7 mouse cellular contexts compared by ENCODE assay signal in genomic region chr19:46349550-46349949, GRCm38 (mm10). TPM values are rescaled to one million over a fixed set of nuclear protein-coding genes. Genes with fewer than 3 reads are reported as not detected.
DNase-seq lines count a peak whose midpoint lies in the region; ATAC-seq and TF ChIP-seq lines count a peak whose summit lies in the region.

No protein-coding gene starts in this region.

- no peaks in the 10 kb centered on the region for H3K36me3 ChIP-seq in lung, embryonic 14.5 days (ENCODE audit: insufficient read depth)
- no peaks in the 10 kb centered on the region for H3K36me3 ChIP-seq in forebrain, embryonic 11.5 days (ENCODE audit: control insufficient read depth, insufficient read depth, low read length)
- H3K36me3 ChIP-seq in limb, embryonic 12.5 days: no peaks in the 10 kb centered on the region
- no peaks in the 10 kb centered on the region for H3K36me3 ChIP-seq in small intestine, adult 2 months (ENCODE audit: control insufficient read depth, insufficient read depth, low read length)

- no peak for TF ChIP-seq CTCF in lung, embryonic 14.5 days (IDR thresholded peaks at IDR 0.05; ENCODE audit: low read depth)
- no peak for TF ChIP-seq CTCF in small intestine, adult 2 months (IDR thresholded peaks at IDR 0.05; ENCODE audit: extremely low read depth, insufficient read length, insufficient replicate concordance, low read depth, low read length)

- H3K4me2 ChIP-seq in lung, embryonic 14.5 days: peak overlapping the region; percentile 94
- peak overlapping the region; percentile 93 for H3K4me2 ChIP-seq in forebrain, embryonic 11.5 days (ENCODE audit: low read depth, low read length, severe bottlenecking)
- peak overlapping the region; percentile 85 for H3K4me2 ChIP-seq in limb, embryonic 12.5 days

- peak overlapping the region; percentile 74 for H3K9ac ChIP-seq in lung, embryonic 14.5 days
- peak overlapping the region; percentile 81 for H3K9ac ChIP-seq in forebrain, embryonic 11.5 days (ENCODE audit: low read length)
- peak overlapping the region; percentile 85 for H3K9ac ChIP-seq in limb, embryonic 12.5 days (replicated peaks)

- TF ChIP-seq POLR2A in small intestine, adult 2 months (IDR thresholded peaks at IDR 0.05; ENCODE audit: low read depth, low read length): no peak

- no peaks in the 10 kb centered on the region for H3K9me3 ChIP-seq in lung, embryonic 14.5 days (ENCODE audit: low read depth, low read length)
- H3K9me3 ChIP-seq in forebrain, embryonic 11.5 days (ENCODE audit: control insufficient read depth, low read length): no peaks in the 10 kb centered on the region
- no peaks in the 10 kb centered on the region for H3K9me3 ChIP-seq in limb, embryonic 12.5 days

- WGBS in lung, embryonic 14.5 days: 27% methylated on average over 6 of the region's 6 CpGs
- 35% methylated on average over 6 of the region's 6 CpGs for WGBS in forebrain, embryonic 11.5 days
- 27% methylated on average over 6 of the region's 6 CpGs for WGBS in limb, embryonic 12.5 days
- 19% methylated on average over 6 of the region's 6 CpGs for WGBS in small intestine, adult 2 months

- peak; percentile 57 for ATAC-seq in lung, embryonic 14.5 days (ENCODE audit: insufficient read depth)
- no peak; the same call in 1 of the 2 replicates for ATAC-seq in forebrain, embryonic 11.5 days (replicated peaks; ENCODE audit: low FRiP score)
- ATAC-seq in limb, embryonic 12.5 days (ENCODE audit: insufficient number of reproducible peaks, insufficient read depth, low FRiP score, low TSS enrichment, low read depth): 0 out of 2 replicates have a peak, but pooled peaks have one; percentile 40

- DNase-seq in lung, embryonic 14.5 days: peak; percentile 21
- no peak for DNase-seq in lung, postnatal 25 days (ENCODE audit: low spot score)
- no peak for DNase-seq in forebrain, embryonic 11.5 days (ENCODE audit: low spot score)
- DNase-seq in natural killer cell, adult 2 months (ENCODE audit: low spot score in 2 of 2): no peak
- DNase-seq in right cerebral cortex, adult 18-20 months: no peak

- 0 out of 2 replicates have a peak, but pooled peaks cover 4% of the 10 kb centered on the region for H3K4me1 ChIP-seq in lung, embryonic 14.5 days (ENCODE audit: insufficient read depth)
- H3K4me1 ChIP-seq in forebrain, embryonic 11.5 days (replicated peaks; ENCODE audit: control insufficient read depth, insufficient read depth, low read length): peaks cover 4% of the 10 kb centered on the region; the same call in 1 of the 2 replicates
- peaks cover 15% of the 10 kb centered on the region for H3K4me1 ChIP-seq in limb, embryonic 12.5 days (replicated peaks)
- H3K4me1 ChIP-seq in small intestine, adult 2 months (ENCODE audit: control insufficient read depth, insufficient read depth, insufficient read length, low read length): peaks cover 15% of the 10 kb centered on the region; the same call in 1 of the 2 replicates

- H3K4me3 ChIP-seq in lung, embryonic 14.5 days (ENCODE audit: low read depth, low read length): peak overlapping the region; percentile 65
- peak overlapping the region; percentile 58 for H3K4me3 ChIP-seq in forebrain, embryonic 11.5 days (ENCODE audit: low read depth, low read length)
- H3K4me3 ChIP-seq in limb, embryonic 12.5 days (replicated peaks): peak overlapping the region; percentile 66
- peak overlapping the region; percentile 74 for H3K4me3 ChIP-seq in small intestine, adult 2 months (ENCODE audit: low read depth, low read length)

- peak overlapping the region; percentile 77; the same call in 1 of the 2 replicates for H3K27ac ChIP-seq in lung, embryonic 14.5 days (ENCODE audit: low read depth)
- no peak overlapping the region for H3K27ac ChIP-seq in forebrain, embryonic 11.5 days (ENCODE audit: low read depth, low read length)
- H3K27ac ChIP-seq in limb, embryonic 12.5 days: peak overlapping the region; percentile 85; the same call in 1 of the 2 replicates
- H3K27ac ChIP-seq in small intestine, adult 2 months (ENCODE audit: insufficient read depth, low read depth, low read length): peak overlapping the region; percentile 65; the same call in 1 of the 2 replicates

- H3K27me3 ChIP-seq in lung, embryonic 14.5 days (ENCODE audit: insufficient read depth, low read length): no peaks in the 10 kb centered on the region
- peaks cover 13% of the 10 kb centered on the region for H3K27me3 ChIP-seq in forebrain, embryonic 11.5 days (ENCODE audit: control insufficient read depth, insufficient read depth, low read length)
- peaks cover 29% of the 10 kb centered on the region for H3K27me3 ChIP-seq in limb, embryonic 12.5 days
- no peaks in the 10 kb centered on the region for H3K27me3 ChIP-seq in small intestine, adult 2 months (ENCODE audit: control insufficient read depth, insufficient read depth, low read length)

RNA-seq across cellular contexts. Expression of gene 2310034G01Rik, which starts 0.6 kb away (rescaled TPM):
- 1.1 and 1.3 TPM in 2 replicates for polyA plus RNA-seq in lung, embryonic 14.5 days (2014; fragmentation: Nextera tagmentation; extraction: Ambion mirVana)
- polyA plus RNA-seq in forebrain, embryonic 11.5 days (2014; fragmentation: Nextera tagmentation; extraction: Ambion mirVana): 1.3 and 2.7 TPM in 2 replicates
- polyA plus RNA-seq in limb, embryonic 12.5 days (2016; fragmentation: Nextera tagmentation; extraction: Ambion mirVana): 2.3 TPM in 2 replicates
- 0.56 and 3.4 TPM in 2 replicates for polyA plus RNA-seq in small intestine, adult 2 months (2012; rRNA removed)

RNA-seq across cellular contexts. Expression of gene Mfsd13a, which starts 8.6 kb away (rescaled TPM):
- polyA plus RNA-seq in lung, embryonic 14.5 days (2014; fragmentation: Nextera tagmentation; extraction: Ambion mirVana): 9.9 and 11.6 TPM in 2 replicates
- polyA plus RNA-seq in forebrain, embryonic 11.5 days (2014; fragmentation: Nextera tagmentation; extraction: Ambion mirVana): 7.9 and 8.6 TPM in 2 replicates
- 3.8 and 4.4 TPM in 2 replicates for polyA plus RNA-seq in limb, embryonic 12.5 days (2016; fragmentation: Nextera tagmentation; extraction: Ambion mirVana)
- polyA plus RNA-seq in small intestine, adult 2 months (2012; rRNA removed): 29.4 and 36.0 TPM in 2 replicates

RNA-seq across cellular contexts. Expression of gene Cuedc2, which starts 11.0 kb away (rescaled TPM):
- polyA plus RNA-seq in lung, embryonic 14.5 days (2014; fragmentation: Nextera tagmentation; extraction: Ambion mirVana): 132 and 145 TPM in 2 replicates
- 217 and 242 TPM in 2 replicates for polyA plus RNA-seq in forebrain, embryonic 11.5 days (2014; fragmentation: Nextera tagmentation; extraction: Ambion mirVana)
- polyA plus RNA-seq in limb, embryonic 12.5 days (2016; fragmentation: Nextera tagmentation; extraction: Ambion mirVana): 165 and 176 TPM in 2 replicates
- 23.5 and 26.9 TPM in 2 replicates for polyA plus RNA-seq in small intestine, adult 2 months (2012; rRNA removed)

RNA-seq across cellular contexts. Expression of gene Fbxl15, which starts 21.6 kb away (rescaled TPM):
- polyA plus RNA-seq in lung, embryonic 14.5 days (2014; fragmentation: Nextera tagmentation; extraction: Ambion mirVana): 12.6 and 13.1 TPM in 2 replicates
- 22.5 and 25.8 TPM in 2 replicates for polyA plus RNA-seq in forebrain, embryonic 11.5 days (2014; fragmentation: Nextera tagmentation; extraction: Ambion mirVana)
- polyA plus RNA-seq in limb, embryonic 12.5 days (2016; fragmentation: Nextera tagmentation; extraction: Ambion mirVana): 14.3 and 14.4 TPM in 2 replicates
- 37.4 and 60.4 TPM in 2 replicates for polyA plus RNA-seq in small intestine, adult 2 months (2012; rRNA removed)

RNA-seq across cellular contexts. Expression of gene Psd, which starts 22.6 kb away (rescaled TPM):
- polyA plus RNA-seq in lung, embryonic 14.5 days (2014; fragmentation: Nextera tagmentation; extraction: Ambion mirVana): 9.9 and 10.5 TPM in 2 replicates
- polyA plus RNA-seq in forebrain, embryonic 11.5 days (2014; fragmentation: Nextera tagmentation; extraction: Ambion mirVana): 10.7 and 11.3 TPM in 2 replicates
- polyA plus RNA-seq in limb, embryonic 12.5 days (2016; fragmentation: Nextera tagmentation; extraction: Ambion mirVana): 2.8 and 3.0 TPM in 2 replicates
- 27.0 and 30.1 TPM in 2 replicates for polyA plus RNA-seq in small intestine, adult 2 months (2012; rRNA removed)
